Mouse (Mus musculus): ENCODE measurements at regions not wholly inside any gene's neighbourhood (a gene's known extent, or its start where the extent isn't known, plus 50 kb on each side); places are given as distances from the start of the nearest gene placed in this dataset.

DNA sequence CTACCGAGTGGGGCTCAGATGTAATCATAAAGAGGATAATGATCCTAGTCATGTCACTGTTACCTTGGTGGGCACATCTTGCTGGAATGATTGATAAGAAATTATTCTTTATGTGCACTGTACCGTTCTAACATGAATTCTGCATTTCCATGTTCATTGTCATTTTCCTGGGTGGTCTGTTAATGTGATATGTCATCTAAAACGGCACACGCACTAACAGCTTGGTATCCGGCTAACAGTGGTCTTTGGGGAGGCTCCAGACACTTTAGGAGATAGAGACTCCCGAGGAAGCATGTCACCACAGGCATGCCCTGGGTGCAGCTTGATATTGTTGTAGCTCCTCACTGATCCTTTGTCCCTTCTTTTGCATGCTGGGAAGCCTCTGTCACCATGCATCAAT is 1096.1 kb downstream of the Car8 start:
- peak; percentile 64 for DNase-seq (ENCODE audit: low spot score)

DNA sequence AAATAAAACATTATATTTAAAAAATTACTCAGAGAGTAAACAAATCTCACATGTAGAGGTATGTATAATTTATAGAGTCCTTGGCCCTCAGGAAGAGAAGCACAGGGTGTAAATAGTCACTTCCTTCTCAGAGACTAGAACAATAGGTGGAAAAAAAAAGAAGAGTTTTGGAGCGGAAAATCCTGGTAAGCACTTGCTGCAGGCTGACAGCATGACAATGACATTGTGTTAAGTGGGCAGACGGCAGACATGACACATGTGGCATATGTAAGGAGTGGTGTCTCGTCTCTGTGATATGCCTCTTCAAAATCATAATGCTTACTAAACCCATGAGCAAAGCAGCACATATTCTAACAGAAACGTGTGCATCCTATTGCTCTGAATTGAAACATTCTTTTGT is 1126.7 kb downstream of the Car8 start:
- DNase-seq (ENCODE audit: low spot score) = peak; percentile 73

DNA sequence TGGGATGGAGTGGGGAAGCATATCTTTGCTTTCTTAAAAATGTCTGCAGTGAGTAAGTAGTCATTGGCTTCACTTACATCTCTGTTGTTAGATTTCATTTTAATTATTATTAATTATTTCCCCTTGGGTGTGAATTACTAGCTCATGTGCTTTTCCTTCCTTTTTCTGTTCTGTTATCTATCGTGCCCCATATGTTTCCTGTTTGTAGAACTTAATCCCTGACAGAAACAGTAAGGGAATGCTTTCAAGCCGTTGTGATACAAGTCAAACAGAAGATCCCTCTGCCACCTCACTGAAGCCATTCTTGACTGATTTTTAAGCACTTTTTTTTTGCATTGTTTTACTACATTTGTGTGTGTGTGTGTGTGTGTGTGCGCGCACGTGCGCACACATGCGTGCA is 1145.9 kb downstream of the Car8 start:
- DNase-seq (ENCODE audit: low spot score) = no peak

DNA sequence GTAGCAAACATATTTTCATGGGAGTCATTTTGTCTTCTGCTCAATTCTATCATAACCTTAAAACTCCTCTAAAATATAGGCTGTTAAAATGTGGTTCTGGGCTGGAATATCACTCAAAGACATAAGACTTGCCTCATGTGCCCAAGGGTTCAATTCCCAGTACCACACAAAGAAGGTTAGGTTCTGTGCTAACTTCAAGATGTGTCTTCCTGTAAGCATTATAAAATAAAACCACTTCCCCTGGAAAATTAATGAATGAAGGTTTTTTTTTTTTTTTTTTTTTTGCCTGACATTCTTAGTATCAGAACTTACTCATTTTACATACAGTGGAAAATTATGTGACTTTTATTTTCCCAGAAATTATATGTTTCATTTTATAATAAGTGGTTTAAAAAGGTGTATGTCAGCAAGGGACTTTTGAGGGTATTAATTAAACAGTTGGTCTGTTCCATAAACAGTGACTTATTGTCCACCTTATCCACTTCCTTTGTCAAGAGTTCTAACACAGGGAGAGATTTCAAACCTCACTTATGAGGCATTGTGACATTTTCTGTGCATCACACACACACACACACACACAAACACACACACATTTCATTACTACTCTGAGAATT is 1147.5 kb downstream of the Car8 start:
- no peak for DNase-seq (ENCODE audit: low spot score)
